Mouse (Mus musculus) ES-E14 (cell line): ENCODE data around the gene Inmt. TPM values are rescaled to one million over a fixed set of nuclear protein-coding genes. Genes with fewer than 3 reads are reported as not detected.

Experiments
- DNase-seq: peaks from one replicate; pipeline ENCODE4 v3.0.0-alpha.2; 2013; ENCODE audit warnings: low read depth, low spot score
- H3K27ac ChIP-seq: 2 replicates; pipeline ENCODE4 v1.5.1; 2012; ENCODE audit warnings: low read depth, mild to moderate bottlenecking, low read length, moderate library complexity, mixed read lengths; ENCODE audit not compliant: poor library complexity, insufficient read depth, severe bottlenecking
- H3K36me3 ChIP-seq: 2 replicates; pipeline ENCODE4 v1.6.1; 2012; ENCODE audit warnings: mild to moderate bottlenecking, low read length, moderate library complexity, mixed read lengths; ENCODE audit not compliant: control insufficient read depth, poor library complexity, insufficient read depth, severe bottlenecking
- H3K4me1 ChIP-seq, 2 experiments: fragments of 150-350 bp in 1 of 2; sonication (generic) in 1 of 2; 2 replicates each; pipeline ENCODE4 v1.6.1; 2012; ENCODE audit warnings: low read length in 2 of 2, mild to moderate bottlenecking in 1 of 2, mixed read lengths in 1 of 2; ENCODE audit not compliant: control insufficient read depth in 2 of 2, insufficient read depth in 2 of 2, poor library complexity in 1 of 2
- H3K4me3 ChIP-seq, 2 experiments: fragments of 150-350 bp in 1 of 2; sonication (generic) in 1 of 2; 2 replicates each; pipeline ENCODE4 v1.5.1; 2012; ENCODE audit warnings: low read length in 2 of 2, low read depth in 1 of 2, mild to moderate bottlenecking in 1 of 2, mixed read lengths in 1 of 2; ENCODE audit not compliant: insufficient read depth in 1 of 2, poor library complexity in 1 of 2, severe bottlenecking in 1 of 2
- H3K9ac ChIP-seq: 2 replicates; pipeline ENCODE4 v1.6.1; 2012; ENCODE audit warnings: low read depth, mild to moderate bottlenecking, low read length, mixed read lengths; ENCODE audit not compliant: poor library complexity, insufficient read depth, severe bottlenecking
- H3K9me3 ChIP-seq: fragments of 150-350 bp; sonication (generic); 2 replicates; pipeline ENCODE4 v1.6.1; 2012; ENCODE audit warnings: low read depth, mild to moderate bottlenecking, low read length; ENCODE audit not compliant: control insufficient read depth, insufficient read depth
- CHD2 ChIP-seq: IDR thresholded peaks from 2 replicates; pipeline ENCODE4 v1.6.1; 2014; ENCODE audit warnings: mild to moderate bottlenecking, low read depth, low read length, inconsistent platforms
- HCFC1 ChIP-seq: IDR thresholded peaks from 2 replicates; pipeline ENCODE4 v1.6.1; 2012; ENCODE audit warnings: low read length, inconsistent platforms, borderline replicate concordance; ENCODE audit not compliant: insufficient read depth
- MAFK ChIP-seq: IDR thresholded peaks from 2 replicates; pipeline ENCODE4 v1.6.1; 2014; ENCODE audit warnings: mild to moderate bottlenecking, low read depth, low read length, inconsistent platforms; ENCODE audit not compliant: insufficient read depth
- ZC3H11A ChIP-seq: IDR thresholded peaks from 2 replicates; pipeline ENCODE4 v1.6.1; 2012; ENCODE audit warnings: low read depth, mild to moderate bottlenecking, inconsistent platforms, low read length, borderline replicate concordance
- ZNF384 ChIP-seq: IDR thresholded peaks from 2 replicates; pipeline ENCODE4 v1.6.1; 2012; ENCODE audit warnings: low read depth, low read length, inconsistent platforms
- in situ Hi-C, 2 experiments: fragments of 600-800 bp; cut with MboI; formaldehyde crosslinking; loops; one replicate each; pipeline ENCODE4 v1.15.1; 2025; ENCODE audit warnings: low sequenced_read_pairs in 2 of 2, inconsistent platforms in 1 of 2; ENCODE audit not compliant: unreplicated experiment in 2 of 2
- total RNA-seq: library from RNA; depleted of rRNA; stranded (reverse); fragments of 300-350 nt; gene quantifications from 2 replicates; pipeline ENCODE4 v1.2.3, GENCODE M21; 2012

Inmt gene
- total RNA-seq, 1 experiment: not detected

- TF ChIP-seq ZNF384: no peak
- no peak for TF ChIP-seq ZC3H11A
- TF ChIP-seq CHD2: no peak
- TF ChIP-seq MAFK: no peak
- TF ChIP-seq HCFC1: no peak
- Histone ChIP-seq H3K9me3 (no peaks in the 10 kb centered on the region), H3K4me3 (no peak overlapping the region), H3K27ac (no peak overlapping the region), H3K4me1 (peaks cover 0 to 2% of the 10 kb centered on the region in 2 experiments; a peak in 1 of 4 replicates), H3K36me3 (no peaks in the 10 kb centered on the region), H3K9ac (no peak overlapping the region)
- in situ Hi-C loops: no loop called here
- no peak for DNase-seq
These were observed 28.7 kb downstream of the Inmt start for GRCm38 (mm10) chr6:55146138-55146537.

DNA sequence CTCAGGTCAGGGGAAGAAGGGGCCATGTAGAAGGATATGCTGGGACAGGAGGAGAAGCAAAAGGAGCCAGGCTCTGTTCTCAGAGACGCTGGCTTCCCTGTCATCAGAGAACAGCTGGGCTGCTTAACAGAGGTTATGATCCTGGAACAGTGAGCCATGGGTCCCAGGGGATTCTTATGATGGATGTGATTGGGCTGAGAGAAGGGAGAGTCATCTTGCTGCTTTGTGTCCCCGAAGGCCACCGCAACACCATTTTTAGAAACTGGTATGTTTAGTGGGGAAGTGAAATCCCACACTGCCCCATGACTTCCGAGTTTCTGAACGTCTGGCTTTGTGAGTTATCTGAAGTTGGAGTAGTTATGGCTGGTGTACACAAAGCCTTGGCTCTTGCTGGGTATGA is 29.6 kb downstream of the Inmt start:
- no peak overlapping the region for H3K4me3 ChIP-seq
- TF ChIP-seq CHD2 (no peak), ZC3H11A (no peak), HCFC1 (no peak), MAFK (no peak), ZNF384 (no peak)
- no peak overlapping the region for H3K9ac ChIP-seq
- in situ Hi-C loops: no loop called here
- no peak overlapping the region for H3K27ac ChIP-seq
- DNase-seq: no peak
- H3K4me1 ChIP-seq: peaks cover 0 to 2% of the 10 kb centered on the region in 2 experiments; a peak in 1 of 4 replicates
- no peaks in the 10 kb centered on the region for H3K9me3 ChIP-seq
- H3K36me3 ChIP-seq: no peaks in the 10 kb centered on the region

DNA sequence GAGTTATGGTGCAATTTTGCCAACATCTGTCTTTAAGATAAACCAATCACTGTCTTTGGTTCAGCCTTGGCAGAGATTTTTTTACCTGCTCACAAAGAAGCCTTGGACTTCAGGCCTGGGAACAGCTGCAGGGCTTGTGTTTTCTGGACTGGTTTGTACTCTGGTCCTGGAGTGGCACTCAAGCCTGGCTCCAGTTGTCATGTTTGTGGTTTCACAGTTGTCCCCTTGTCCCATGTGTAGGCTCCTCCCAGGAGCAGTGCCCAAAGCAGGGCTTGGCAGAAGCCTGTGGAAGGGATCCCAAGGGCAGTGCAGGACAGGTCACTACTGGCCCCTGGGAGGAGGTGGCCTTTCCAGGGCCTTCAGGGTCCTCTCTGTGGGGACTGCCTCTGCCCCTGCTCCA is 36.5 kb downstream of the Inmt start:
- TF ChIP-seq ZC3H11A (no peak), MAFK (no peak), ZNF384 (no peak), HCFC1 (no peak), CHD2 (no peak)
- in situ Hi-C loops: no loop called here
- H3K36me3 ChIP-seq: no peaks in the 10 kb centered on the region
- H3K4me3 ChIP-seq: no peak overlapping the region
- H3K9ac ChIP-seq: no peak overlapping the region
- peaks cover 0 to 2% of the 10 kb centered on the region in 2 experiments; a peak in 2 of 4 replicates for H3K4me1 ChIP-seq
- H3K9me3 ChIP-seq: no peaks in the 10 kb centered on the region
- H3K27ac ChIP-seq: no peak overlapping the region
- no peak for DNase-seq

DNA sequence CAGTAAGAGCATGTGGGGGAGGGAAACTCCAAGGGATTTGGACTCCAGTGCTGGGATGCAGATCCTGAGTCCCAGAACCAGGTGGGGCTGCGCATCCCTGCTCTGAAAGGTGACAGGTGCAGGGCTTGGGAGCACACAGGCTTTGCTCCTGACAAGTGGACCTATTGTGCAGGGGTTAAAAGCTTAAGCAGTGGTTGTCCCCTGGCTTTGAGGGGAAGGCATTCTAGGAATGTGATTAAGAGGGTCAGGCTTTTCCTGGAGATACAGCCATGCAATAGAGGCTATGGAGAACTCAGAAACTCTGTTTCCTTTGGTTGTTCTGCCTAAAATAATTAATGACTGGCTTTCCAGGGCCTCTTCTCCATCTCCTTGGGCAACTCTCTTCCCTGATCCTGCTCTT is 41.4 kb downstream of the Inmt start:
- DNase-seq: no peak
- Histone ChIP-seq H3K9ac (no peak overlapping the region), H3K27ac (no peak overlapping the region), H3K9me3 (no peaks in the 10 kb centered on the region), H3K4me1 (peaks cover 0 to 2% of the 10 kb centered on the region in 2 experiments; a peak in 2 of 4 replicates), H3K4me3 (no peak overlapping the region), H3K36me3 (no peaks in the 10 kb centered on the region)
- no peak for TF ChIP-seq ZNF384
- in situ Hi-C loops: no loop called here

- Histone ChIP-seq H3K4me1 (peaks cover 0 to 2% of the 10 kb centered on the region in 2 experiments; a peak in 2 of 4 replicates), H3K9ac (no peak within 1 kb of the TSS), H3K9me3 (no peaks in the 10 kb centered on the region), H3K27ac (no peak within 1 kb of the TSS), H3K36me3 (no peaks in the 10 kb centered on the region), H3K4me3 (no peak within 1 kb of the TSS)
- TF ChIP-seq CHD2 (no peak), MAFK (no peak)
- DNase-seq: no peak
- in situ Hi-C loops: no loop called here
These were observed 42.0 kb downstream of the Inmt start, which contains the start of gene Crhr2 for GRCm38 (mm10) chr6:55132794-55133193. Crhr2 (minus strand) TSS chr6:55133016.
